Mouse (Mus musculus) cerebellum, adult (tissue): ENCODE measurements around the gene Gm8890.
"Not testable (repeated sequence)": the region's sequence is repeated elsewhere in the genome, so short reads cannot be mapped to it uniquely, and the experiment has no call there.

Source experiments
- ATAC-seq: cut with Nextera tagmentation; 2 replicates; pipeline ENCODE4 v1.9.2; 2017; ENCODE audit warnings: mild to moderate bottlenecking, moderate library complexity, mixed read lengths; ENCODE audit not compliant: insufficient number of reproducible peaks, low FRiP score, low TSS enrichment

Gene Gm8890

DNA sequence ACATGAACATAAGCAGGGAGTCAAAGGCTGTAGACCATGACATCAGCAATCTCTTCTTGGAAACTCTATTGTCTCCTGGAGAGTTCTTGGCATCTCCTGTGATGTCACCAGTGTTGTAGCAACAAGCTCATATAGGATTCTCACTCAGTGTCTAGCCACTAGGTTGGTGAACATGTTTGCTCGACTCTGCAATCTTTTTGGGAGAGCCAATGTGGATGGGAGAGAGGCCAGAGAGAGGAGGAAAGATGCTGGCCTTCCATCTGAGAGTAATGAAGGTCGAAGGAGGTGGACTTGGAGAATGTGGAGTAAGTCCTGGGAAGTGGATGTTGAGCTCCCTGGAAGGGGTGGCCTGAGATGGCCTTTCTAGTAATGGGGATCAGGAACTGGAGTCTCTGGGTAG lies at the start of gene Gm8890:
Gene Gm8890, plus strand, starts transcription at position 301 of the 400 bp plus-strand sequence.
- not testable (repeated sequence) for ATAC-seq

DNA sequence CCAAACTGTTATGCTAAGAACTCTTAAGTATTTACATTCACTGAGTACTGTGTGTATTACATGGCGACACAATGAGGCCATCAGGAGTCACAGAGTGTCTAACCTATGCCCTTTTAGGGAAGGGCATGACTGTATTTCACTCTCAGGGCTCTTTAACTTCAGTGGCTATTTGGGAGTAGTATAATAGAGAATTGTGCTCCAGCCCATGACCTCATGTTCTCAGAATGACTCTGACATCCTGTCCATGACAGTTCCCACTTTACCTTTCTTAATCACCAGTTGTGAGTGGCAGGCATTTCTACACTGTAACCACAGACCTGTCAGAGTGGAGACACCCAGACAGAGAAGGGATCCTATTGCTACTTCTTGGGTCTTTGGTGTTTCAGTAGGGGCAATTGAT lies 388 bp downstream of the Gm8890 start:
- ATAC-seq, result not testable (repeated sequence)
